Mouse (Mus musculus) fat pad, adult 2 months (tissue): ENCODE data around the gene Ranbp10.
A peak's percentile ranks its signal among the peaks of the same experiment; 100 is the strongest.
"Not testable (repeated sequence)": the region's sequence is repeated elsewhere in the genome, so short reads cannot be mapped to it uniquely, and the experiment has no call there.

Experiments
- DNase-seq: peaks from one replicate; pipeline ENCODE4 v3.0.0-alpha.2; 2011; ENCODE audit warnings: low read depth, low spot score; ENCODE audit errors: extremely low read depth

Gene Ranbp10

DNA sequence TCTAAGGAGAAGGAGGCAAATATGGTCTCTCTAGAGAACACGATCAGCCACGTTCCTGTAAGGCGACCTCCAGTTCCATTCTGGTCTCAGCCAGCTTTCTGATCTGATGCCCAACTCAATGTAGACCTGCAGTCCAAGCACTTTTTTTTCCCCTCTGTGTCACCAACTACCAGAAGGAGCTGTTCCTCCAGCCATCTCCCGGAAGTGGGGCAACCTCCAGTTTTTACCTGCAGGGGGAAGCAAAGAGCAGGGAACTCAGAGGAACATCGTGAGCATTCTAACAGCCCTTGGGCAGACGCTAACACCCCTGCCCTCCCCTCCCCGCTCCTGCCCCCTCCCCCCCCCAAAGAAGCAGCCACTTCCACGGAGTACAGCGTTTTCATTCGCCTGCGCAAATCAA, 8.2 kb upstream of the Ranbp10 start:
- DNase-seq: no peak

DNA sequence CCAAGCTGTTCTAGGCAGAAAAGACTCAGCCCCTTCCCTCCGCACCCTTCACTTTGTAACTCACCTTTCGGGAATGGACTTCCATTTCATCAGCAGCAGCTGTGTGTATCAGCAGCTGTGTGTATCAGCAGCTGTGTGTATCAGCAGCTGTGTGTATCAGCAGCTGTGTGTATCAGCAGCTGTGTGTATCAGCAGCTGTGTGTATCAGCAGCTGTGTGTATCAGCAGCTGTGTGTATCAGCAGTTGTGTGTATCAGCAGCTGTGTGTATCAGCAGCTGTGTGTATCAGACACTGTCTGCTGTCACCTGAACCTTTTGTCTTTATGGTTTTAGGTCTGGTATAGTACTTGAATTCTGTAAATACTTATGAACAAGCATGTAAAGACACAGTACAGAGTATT, 6.6 kb upstream of the Ranbp10 start:
- DNase-seq: not testable (repeated sequence)

DNA sequence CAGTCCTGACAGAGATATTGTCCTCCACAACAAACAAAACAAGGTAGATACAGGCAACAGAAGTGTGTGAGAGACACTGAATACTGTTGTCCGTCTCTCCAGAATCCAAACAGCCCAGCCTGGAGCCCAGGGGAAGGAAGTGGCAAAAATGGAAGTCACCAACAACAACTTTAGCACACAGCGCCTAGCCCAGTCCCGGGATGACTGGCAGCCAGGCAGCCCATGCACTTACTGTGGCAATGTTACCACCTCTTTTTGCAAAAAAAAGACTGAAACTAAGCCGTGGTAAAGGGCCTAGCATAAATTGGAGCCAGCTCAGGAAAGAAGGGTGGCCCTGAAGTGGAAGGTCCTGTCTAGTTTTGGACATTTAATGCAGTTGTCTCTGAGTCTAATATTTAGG, 771 bp downstream of the Ranbp10 start:
- no peak for DNase-seq

- no peak for DNase-seq
These were observed 1.6 kb downstream of the Ranbp10 start for GRCm38 (mm10) chr8:105825506-105825905.

GRCm38 (mm10) chr8:105820925-105821324, 6.2 kb downstream of the Ranbp10 start:
- DNase-seq: no peak

DNA sequence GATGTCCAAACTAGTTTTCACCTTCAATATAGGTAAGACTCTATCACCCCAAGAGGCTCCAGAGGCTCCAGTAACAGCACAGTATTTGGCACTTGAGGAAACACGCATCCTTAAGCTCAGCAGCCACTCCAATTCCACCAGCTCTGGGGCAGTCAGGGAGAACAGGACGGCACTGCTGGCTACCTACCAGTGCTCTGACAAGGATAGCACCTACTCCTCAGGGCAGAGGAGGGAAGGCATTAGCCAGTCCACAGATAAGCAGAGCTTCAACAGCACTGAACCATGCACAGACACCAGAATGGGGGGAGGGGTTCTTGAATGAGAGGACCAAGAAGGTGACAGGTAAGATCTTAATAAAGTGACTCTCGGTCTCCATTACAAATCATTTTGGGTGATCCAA, 7.5 kb downstream of the Ranbp10 start:
- no peak for DNase-seq

GRCm38 (mm10) chr8:105813241-105813640, 13.9 kb downstream of the Ranbp10 start:
- DNase-seq: no peak

- no peak for DNase-seq
These were observed 14.6 kb downstream of the Ranbp10 start for GRCm38 (mm10) chr8:105812511-105812910.

DNA sequence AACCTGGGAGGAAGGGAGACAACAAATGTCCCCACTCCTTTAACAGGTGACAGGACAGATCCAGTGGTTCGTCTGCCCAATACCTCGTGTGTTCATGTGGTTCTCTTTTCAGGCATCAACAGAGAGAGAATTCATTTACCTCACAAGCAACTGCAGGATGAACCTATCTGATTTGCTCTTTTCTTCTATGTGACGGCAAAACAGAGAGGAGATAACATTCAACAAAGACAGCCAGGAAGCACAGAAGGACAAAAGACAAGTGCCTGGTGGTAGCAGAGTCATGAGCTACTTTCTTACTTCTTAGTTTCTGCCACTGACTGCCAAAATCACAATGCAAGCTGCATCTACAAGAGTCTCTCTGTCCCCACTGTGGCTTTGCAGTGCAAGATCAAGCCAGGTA, 15.6 kb downstream of the Ranbp10 start:
- DNase-seq: no peak

DNA sequence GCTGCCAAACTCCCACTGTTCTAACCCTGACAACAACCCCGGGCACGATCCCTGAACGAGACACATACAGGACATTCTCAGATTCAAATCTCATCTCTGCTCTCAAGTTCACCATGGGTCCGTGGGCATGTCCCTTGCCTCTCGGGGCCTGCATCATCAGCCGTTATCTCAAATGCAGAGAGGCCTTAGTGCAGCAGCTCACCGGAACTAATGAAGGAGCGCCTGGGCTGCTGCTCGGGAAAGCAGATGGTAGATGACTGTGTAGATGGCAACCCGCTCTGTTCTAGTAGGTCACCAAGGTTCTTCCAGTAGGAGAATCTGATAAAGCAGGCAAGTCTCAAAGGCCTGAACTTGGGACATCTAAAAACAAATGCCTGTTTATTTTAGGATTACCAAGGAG, 16.1 kb downstream of the Ranbp10 start:
- DNase-seq: no peak

GRCm38 (mm10) chr8:105810245-105810786, 16.8 kb downstream of the Ranbp10 start:
- no peak for DNase-seq

- DNase-seq: no peak
These were observed 18.7 kb downstream of the Ranbp10 start for GRCm38 (mm10) chr8:105808480-105808879.

DNA sequence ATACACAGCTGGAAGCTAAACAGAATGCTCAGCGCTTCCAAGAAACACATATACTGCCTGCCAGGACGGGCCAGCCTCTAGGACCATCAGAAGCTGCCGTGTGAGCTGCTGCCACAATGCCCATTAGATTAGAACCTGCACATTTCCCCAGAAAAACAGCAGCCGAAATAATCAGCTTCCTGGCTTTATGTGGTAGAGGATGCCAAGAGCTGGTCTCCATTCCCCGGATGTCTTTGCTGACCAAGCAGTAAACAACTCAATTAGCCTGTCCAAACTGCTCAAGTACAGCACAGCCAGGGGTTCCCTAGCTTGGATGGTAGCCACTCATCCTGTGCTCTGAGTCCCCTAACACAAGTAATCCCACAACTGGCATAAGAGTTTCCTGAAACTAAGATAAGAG, 19.4 kb downstream of the Ranbp10 start:
- no peak for DNase-seq

DNA sequence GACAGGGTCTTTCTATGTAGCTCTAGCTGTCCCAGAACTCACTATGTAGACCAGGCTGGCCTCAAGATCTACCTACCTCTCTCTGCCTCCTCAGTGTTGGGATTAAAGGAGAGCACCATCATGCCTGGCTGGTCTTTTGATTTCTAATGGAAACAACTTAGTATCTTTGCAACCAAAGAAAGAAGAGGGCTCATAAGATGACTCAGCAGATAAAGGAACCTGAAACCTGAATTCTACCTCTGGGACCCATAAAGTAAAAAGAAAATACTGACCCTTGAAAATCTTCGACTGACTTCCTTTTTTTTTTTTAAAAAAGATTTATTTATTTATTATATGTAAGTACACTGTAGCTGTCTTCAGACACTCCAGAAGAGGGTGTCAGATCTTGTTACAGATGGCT, 21.2 kb downstream of the Ranbp10 start:
- DNase-seq: no peak

DNA sequence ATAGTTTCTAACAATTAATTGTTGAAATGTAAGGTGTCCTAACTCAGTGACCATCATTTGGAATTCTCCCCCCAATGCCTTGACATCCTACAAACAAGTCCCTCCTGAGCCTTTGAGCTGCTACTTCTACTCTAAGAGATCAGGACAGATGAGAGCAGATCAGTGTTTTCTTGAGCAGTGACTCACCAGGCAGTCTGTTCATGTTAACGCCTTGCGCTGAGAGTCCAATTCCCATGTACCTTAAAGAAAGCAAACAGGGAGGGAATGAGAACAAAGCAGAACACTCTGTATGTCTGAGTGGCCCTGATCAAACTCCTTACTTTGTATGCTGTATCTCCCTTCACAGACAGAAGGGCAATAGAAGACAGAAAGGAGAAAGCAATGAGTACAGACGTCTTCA, 21.8 kb downstream of the Ranbp10 start:
- DNase-seq: no peak

GRCm38 (mm10) chr8:105804797-105805196, 22.4 kb downstream of the Ranbp10 start:
- DNase-seq: no peak

GRCm38 (mm10) chr8:105801153-105801904, 25.8 kb downstream of the Ranbp10 start:
- no peak for DNase-seq

DNA sequence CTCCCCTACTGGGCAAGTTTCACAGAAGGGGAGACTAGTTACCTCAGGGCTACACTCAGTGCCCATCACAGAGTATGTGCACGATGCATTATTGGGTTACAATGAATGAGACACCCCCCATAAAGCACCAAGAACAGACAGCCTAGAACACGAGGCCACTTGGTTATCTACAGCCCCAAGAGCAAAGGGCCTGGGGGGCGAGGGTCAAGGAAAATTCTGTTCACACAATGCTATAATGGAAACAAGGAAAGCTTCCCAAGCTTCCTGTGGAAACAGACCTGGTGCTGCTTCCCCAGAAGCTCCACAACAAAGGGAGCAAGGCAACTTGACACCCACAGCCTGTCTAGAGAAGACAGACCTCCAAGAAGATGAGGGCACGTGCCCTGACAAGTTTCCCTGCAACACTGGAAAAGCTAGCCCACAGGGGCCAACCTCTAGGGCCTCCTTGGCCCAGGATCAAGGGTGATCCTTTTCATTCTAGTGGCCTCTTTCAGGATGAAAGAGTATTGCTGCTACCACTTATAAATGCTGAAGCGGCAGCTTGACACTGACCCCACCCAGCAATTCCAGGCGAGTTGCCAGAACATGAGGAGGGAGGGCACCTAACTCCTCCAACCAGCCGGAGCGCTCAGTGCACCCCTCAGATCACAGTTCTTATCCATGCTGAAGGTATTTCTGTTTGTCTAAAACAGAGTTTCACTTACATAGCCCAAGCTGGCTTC, 27.9 kb downstream of the Ranbp10 start:
- DNase-seq: no peak

GRCm38 (mm10) chr8:105798408-105798807, 28.7 kb downstream of the Ranbp10 start:
- DNase-seq: no peak

GRCm38 (mm10) chr8:105795785-105796184, 31.4 kb downstream of the Ranbp10 start:
- DNase-seq: peak; percentile 21

DNA sequence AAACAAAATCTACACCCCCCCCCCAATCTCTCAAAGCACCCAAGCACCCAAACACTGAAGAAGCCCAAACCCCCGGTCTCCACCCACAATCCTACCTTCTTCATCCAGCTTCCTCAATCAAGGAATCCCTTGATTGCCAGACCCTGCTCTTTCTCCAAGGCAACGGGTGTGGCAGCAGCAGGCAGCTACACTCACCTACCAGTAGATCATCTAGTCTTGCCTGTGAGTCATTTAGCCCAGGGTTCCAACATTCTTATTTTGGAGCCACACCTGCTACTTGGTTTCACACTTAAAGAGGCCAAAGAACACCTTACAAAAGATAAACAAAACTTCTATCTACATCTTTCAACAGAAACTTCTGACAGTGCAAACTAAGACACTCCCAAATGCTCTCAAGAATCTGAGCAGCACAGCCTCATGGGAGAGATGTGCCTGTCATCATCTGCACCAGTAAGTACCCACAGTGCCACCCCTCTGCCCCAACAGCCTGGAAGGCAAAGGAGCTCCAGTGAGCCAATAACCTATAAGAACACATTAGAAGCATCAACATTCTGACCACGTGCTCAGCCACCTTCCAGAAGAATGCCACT, 33.0 kb downstream of the Ranbp10 start:
- no peak for DNase-seq

DNA sequence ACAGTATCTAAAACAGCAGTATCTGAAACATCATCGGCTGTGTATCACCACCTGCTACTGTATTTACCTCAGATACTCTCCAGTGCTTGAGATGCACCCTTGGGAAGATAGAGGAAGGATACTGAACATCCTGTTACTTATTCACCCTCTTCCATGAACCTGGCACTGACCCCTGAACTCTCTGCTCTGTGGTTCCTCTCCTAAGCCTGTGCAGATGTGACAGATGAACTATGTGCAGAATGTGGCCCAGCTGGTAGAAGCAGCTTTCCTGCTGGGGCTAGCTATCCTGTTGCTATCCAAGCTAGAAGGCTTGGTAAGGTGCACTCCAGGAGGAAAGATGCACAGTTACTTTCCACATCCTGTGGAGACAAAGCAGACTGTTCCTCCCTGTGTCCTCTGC, 33.8 kb downstream of the Ranbp10 start:
- no peak for DNase-seq
